ENCODE assay signal across 15 mouse cellular contexts in genomic region chr10:77024231-77024630, GRCm38 (mm10).
"Had no signal": no experiment of that assay in that cellular context is flagged by ENCODE, and none has a peak within 500 bp of the region (broad histone marks: within the 10 kb centered on the region; RNA-seq: fewer than 3 reads in every experiment).

No protein-coding gene starts in this region.

- DNase-seq: liver, embryonic 13.5 days; liver, postnatal 0 days; lung, postnatal 4 days; right cerebral cortex, postnatal 14 days; spleen, adult 18-20 months; thymus, adult 18-20 months; thymus, postnatal 25 days; thymus, postnatal 4 days had no signal

- H3K9ac ChIP-seq: liver, embryonic 13.5 days; liver, embryonic 15.5 days; liver, postnatal 0 days; lung, embryonic 15.5 days; midbrain, embryonic 13.5 days; midbrain, embryonic 15.5 days; neural tube, embryonic 12.5 days had no signal

- H3K9me3 ChIP-seq: liver, embryonic 13.5 days; liver, embryonic 15.5 days; lung, embryonic 15.5 days; midbrain, embryonic 13.5 days; midbrain, embryonic 15.5 days; neural tube, embryonic 12.5 days had no signal

- H3K4me2 ChIP-seq: liver, embryonic 13.5 days; liver, embryonic 15.5 days; lung, embryonic 15.5 days; midbrain, embryonic 11.5 days; midbrain, embryonic 13.5 days; midbrain, embryonic 15.5 days; neural tube, embryonic 12.5 days had no signal

- H3K4me1 ChIP-seq: lung, embryonic 15.5 days; midbrain, embryonic 13.5 days; midbrain, embryonic 15.5 days; neural tube, embryonic 12.5 days had no signal

- H3K36me3 ChIP-seq: liver, embryonic 13.5 days; liver, embryonic 15.5 days; lung, embryonic 15.5 days; midbrain, embryonic 13.5 days; midbrain, embryonic 15.5 days; neural tube, embryonic 12.5 days had no signal

- H3K27me3 ChIP-seq: lung, embryonic 15.5 days; midbrain, embryonic 13.5 days; neural tube, embryonic 12.5 days had no signal

- H3K27ac ChIP-seq: liver, embryonic 13.5 days; liver, embryonic 15.5 days; lung, embryonic 15.5 days; midbrain, embryonic 13.5 days; midbrain, embryonic 15.5 days; neural tube, embryonic 12.5 days had no signal

- ATAC-seq: liver, postnatal 0 days; lung, postnatal 0 days; midbrain, embryonic 13.5 days; midbrain, embryonic 15.5 days had no signal

- H3K4me3 ChIP-seq: liver, embryonic 13.5 days; liver, embryonic 15.5 days; lung, embryonic 15.5 days; midbrain, embryonic 13.5 days; midbrain, embryonic 15.5 days; neural tube, embryonic 12.5 days had no signal
